Mouse (Mus musculus) MN1 (cell line): ENCODE results near the gene Dstyk.

Source experiments
- DNase-seq: peaks from one replicate; pipeline ENCODE4 v3.0.0-alpha.2; 2016; ENCODE audit warnings: low spot score

Gene Dstyk

GRCm38 (mm10) chr1:132512106-132512505, 94.8 kb downstream of the Dstyk start:
- DNase-seq: no peak

- no peak for DNase-seq
Measured at GRCm38 (mm10) chr1:132515339-132515738, 98.0 kb downstream of the Dstyk start.
